In the genomic region with DNA sequence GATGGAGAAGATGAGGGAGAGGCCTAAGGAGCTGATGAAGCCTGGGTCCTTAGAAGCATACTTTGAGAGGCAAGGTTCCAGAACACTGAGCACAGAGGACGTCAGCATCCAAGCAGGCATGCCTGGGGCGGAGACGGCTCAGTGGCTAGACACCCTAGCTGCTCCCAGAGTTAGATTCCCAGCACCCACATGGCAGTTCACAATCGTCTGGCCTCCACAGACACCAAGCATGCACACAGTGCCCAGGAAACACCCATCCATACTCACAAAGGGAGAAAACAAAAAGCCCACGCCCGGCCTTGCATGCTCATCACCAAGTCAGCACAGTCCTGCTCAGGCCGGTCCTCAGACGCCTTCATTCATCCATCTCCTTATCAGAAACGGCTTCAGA, we compare ENCODE assay signal across 15 mouse cellular contexts. TPM values are rescaled to one million over a fixed set of nuclear protein-coding genes. Genes with fewer than 3 reads are reported as not detected.
DNase-seq lines count a peak whose midpoint lies in the region; ATAC-seq and TF ChIP-seq lines count a peak whose summit lies in the region.
"Had no signal": no experiment of that assay in that cellular context is flagged by ENCODE, and none has a peak within 500 bp of the region (broad histone marks: within the 10 kb centered on the region; RNA-seq: fewer than 3 reads in every experiment).

No protein-coding gene starts in this region.

- H3K9ac ChIP-seq in hindbrain, embryonic 12.5 days: no peak overlapping the region
- H3K9ac ChIP-seq in hindbrain, embryonic 16.5 days (ENCODE audit: low read depth, low read length): no peak overlapping the region
- H3K9ac ChIP-seq in CH12.LX (ENCODE audit: insufficient read depth, low read depth): no peak overlapping the region
- no peak overlapping the region for H3K9ac ChIP-seq in kidney, embryonic 16.5 days (replicated peaks; ENCODE audit: low read length)
- H3K9ac ChIP-seq: embryonic facial prominence, embryonic 13.5 days; forebrain, embryonic 12.5 days had no signal

- no peak for TF ChIP-seq POLR2A in CH12.LX (IDR thresholded peaks at IDR 0.05; ENCODE audit: low read depth, low read length)

- 73% methylated on average over 9 of the region's 9 CpGs for WGBS in hindbrain, embryonic 12.5 days
- 61% methylated on average over 9 of the region's 9 CpGs for WGBS in hindbrain, embryonic 16.5 days
- WGBS in kidney, embryonic 16.5 days: 63% methylated on average over 9 of the region's 9 CpGs

- peaks cover 9% of the 10 kb centered on the region; the same call in 1 of the 2 replicates for H3K79me2 ChIP-seq in CH12.LX (replicated peaks; ENCODE audit: control insufficient read depth, extremely low read depth, insufficient read depth, poor library complexity, severe bottlenecking)

- no peaks in the 10 kb centered on the region for H3K9me3 ChIP-seq in hindbrain, embryonic 12.5 days (replicated peaks)
- H3K9me3 ChIP-seq in hindbrain, embryonic 16.5 days (ENCODE audit: control insufficient read depth, low read length): no peaks in the 10 kb centered on the region
- H3K9me3 ChIP-seq in CH12.LX (replicated peaks; ENCODE audit: low read length): no peaks in the 10 kb centered on the region
- H3K9me3 ChIP-seq in kidney, embryonic 16.5 days (ENCODE audit: low read length): no peaks in the 10 kb centered on the region
- H3K9me3 ChIP-seq: embryonic facial prominence, embryonic 13.5 days; forebrain, embryonic 12.5 days; G1E had no signal

- dilution Hi-C loops in CH12.LX (cut with MboI; ENCODE audit: extremely low pct_ligation_motif_present, extremely low pct_unique_long_range_greater_than_20kb, low sequenced_read_pairs): no loop called here

- intact Hi-C loops in left cerebral cortex, postnatal 10 days (cut with DNase I): no loop called here

- H3K4me3 ChIP-seq in hindbrain, embryonic 12.5 days: no peak overlapping the region
- no peak overlapping the region for H3K4me3 ChIP-seq in hindbrain, embryonic 16.5 days (ENCODE audit: low read length)
- peak overlapping the region; percentile 10 to 52 (median 52) for H3K4me3 ChIP-seq in CH12.LX (replicated peaks in 1 of 3; ENCODE audit: low read depth in 2 of 3, low read length in 2 of 3, poor library complexity in 1 of 3)
- no peak overlapping the region for H3K4me3 ChIP-seq in kidney, embryonic 16.5 days (ENCODE audit: low read length)
- H3K4me3 ChIP-seq in layer of hippocampus, adult 2 months: no peak overlapping the region
- H3K4me3 ChIP-seq: embryonic facial prominence, embryonic 13.5 days; forebrain, embryonic 12.5 days had no signal

- H3K27ac ChIP-seq in hindbrain, embryonic 12.5 days: 0 out of 2 replicates have a peak overlapping the region, but pooled peaks have one; percentile 32
- no peak overlapping the region for H3K27ac ChIP-seq in hindbrain, embryonic 16.5 days (ENCODE audit: low read depth, low read length)
- H3K27ac ChIP-seq in CH12.LX (ENCODE audit: insufficient read depth, low read depth): peak overlapping the region; percentile 30; the same call in 1 of the 2 replicates
- H3K27ac ChIP-seq in kidney, embryonic 16.5 days (ENCODE audit: low read length): peak overlapping the region; percentile 65
- H3K27ac ChIP-seq in layer of hippocampus, adult 2 months: no peak overlapping the region
- H3K27ac ChIP-seq: embryonic facial prominence, embryonic 13.5 days; forebrain, embryonic 12.5 days had no signal

- H3K4me2 ChIP-seq in hindbrain, embryonic 12.5 days (replicated peaks): no peak overlapping the region
- no peak overlapping the region for H3K4me2 ChIP-seq in hindbrain, embryonic 16.5 days (ENCODE audit: low read length)
- no peak overlapping the region for H3K4me2 ChIP-seq in CH12.LX (ENCODE audit: insufficient read depth, low read depth, poor library complexity, severe bottlenecking)
- H3K4me2 ChIP-seq in kidney, embryonic 16.5 days (replicated peaks; ENCODE audit: low read depth, low read length): no peak overlapping the region
- H3K4me2 ChIP-seq: embryonic facial prominence, embryonic 13.5 days; forebrain, embryonic 12.5 days; midbrain, embryonic 11.5 days had no signal

- no peaks in the 10 kb centered on the region for H3K36me3 ChIP-seq in hindbrain, embryonic 12.5 days
- H3K36me3 ChIP-seq in hindbrain, embryonic 16.5 days (ENCODE audit: control insufficient read depth, insufficient read depth, low read length): no peaks in the 10 kb centered on the region
- H3K36me3 ChIP-seq in CH12.LX (replicated peaks in 1 of 2; ENCODE audit: control insufficient read depth in 1 of 2, insufficient read depth in 1 of 2, low read length in 1 of 2): peaks cover 12 to 49% of the 10 kb centered on the region in 2 experiments
- H3K36me3 ChIP-seq in kidney, embryonic 16.5 days (ENCODE audit: insufficient read depth, low read length): no peaks in the 10 kb centered on the region
- H3K36me3 ChIP-seq: embryonic facial prominence, embryonic 13.5 days; forebrain, embryonic 12.5 days had no signal

- no peak for ATAC-seq in hindbrain, embryonic 12.5 days (ENCODE audit: low FRiP score)
- no peak for ATAC-seq in hindbrain, embryonic 16.5 days
- ATAC-seq in kidney, embryonic 16.5 days (ENCODE audit: low FRiP score, low TSS enrichment): no peak

- TF ChIP-seq CTCF in CH12.LX (conservative IDR thresholded peaks at IDR 0.05 in 1 of 2, IDR thresholded peaks at IDR 0.05 in 1 of 2; ENCODE audit: low read depth in 2 of 2, low read length in 2 of 2): no peak
- no peak for TF ChIP-seq CTCF in layer of hippocampus, adult 2 months (conservative IDR thresholded peaks at IDR 0.05)

- peaks cover 8% of the 10 kb centered on the region; the same call in 1 of the 2 replicates for H3K4me1 ChIP-seq in hindbrain, embryonic 12.5 days
- no peaks in the 10 kb centered on the region for H3K4me1 ChIP-seq in hindbrain, embryonic 16.5 days (ENCODE audit: control insufficient read depth, insufficient read depth, low read depth, low read length)
- H3K4me1 ChIP-seq in CH12.LX (ENCODE audit: control insufficient read depth in 1 of 2, insufficient read depth in 2 of 2): peaks cover 34 to 89% of the 10 kb centered on the region in 2 experiments
- peaks cover 74% of the 10 kb centered on the region for H3K4me1 ChIP-seq in kidney, embryonic 16.5 days (ENCODE audit: insufficient read depth, low read length)
- H3K4me1 ChIP-seq: forebrain, embryonic 12.5 days had no signal

- no peaks in the 10 kb centered on the region for H3K27me3 ChIP-seq in hindbrain, embryonic 12.5 days
- no peaks in the 10 kb centered on the region for H3K27me3 ChIP-seq in hindbrain, embryonic 16.5 days (replicated peaks; ENCODE audit: control insufficient read depth, insufficient read depth, low read length)
- no peaks in the 10 kb centered on the region for H3K27me3 ChIP-seq in CH12.LX (replicated peaks)
- no peaks in the 10 kb centered on the region for H3K27me3 ChIP-seq in kidney, embryonic 16.5 days (ENCODE audit: insufficient read depth, low read length)
- H3K27me3 ChIP-seq: embryonic facial prominence, embryonic 13.5 days had no signal

- DNase-seq in cerebellum, adult 11-12 months: peak; percentile 42
- DNase-seq in cerebellum, postnatal 4 days (ENCODE audit: low spot score in 2 of 2): no peak
- DNase-seq in CH12.LX (ENCODE audit: extremely low read depth): no peak
- DNase-seq in layer of hippocampus, adult 2 months (ENCODE audit: low spot score in 2 of 2): no peak
- no peak for DNase-seq in left cerebral cortex, postnatal 10 days (ENCODE audit: extremely low spot score in 1 of 2, low spot score in 2 of 2)
- DNase-seq: lung, postnatal 10 days; right cerebral cortex, postnatal 14 days; thymus, postnatal 14 days had no signal

- TF ChIP-seq EP300 in CH12.LX (IDR thresholded peaks at IDR 0.05; ENCODE audit: low read length): no peak

- in situ Hi-C loops in CH12.LX (cut with MboI; ENCODE audit: low pct_ligation_motif_present, low pct_unique_long_range_greater_than_20kb, low sequenced_read_pairs): no loop called here

- TF ChIP-seq RAD21 in CH12.LX (IDR thresholded peaks at IDR 0.05; ENCODE audit: low read depth, low read length): no peak

TF ChIP-seq in CH12.LX, 34 proteins besides CTCF, POLR2A, EP300 and RAD21:
- TF ChIP-seq TCF12 (IDR thresholded peaks at IDR 0.05; ENCODE audit: low read depth, low read length): no peak
- TF ChIP-seq MYC (IDR thresholded peaks at IDR 0.05; ENCODE audit: low read depth, low read length): no peak

RNA-seq across cellular contexts. Expression of gene H6pd, which starts 9.3 kb away (rescaled TPM):
- 5.4 and 5.8 TPM in 2 replicates for polyA plus RNA-seq in hindbrain, embryonic 12.5 days (2016; fragmentation: Nextera tagmentation; extraction: Ambion mirVana)
- polyA plus RNA-seq in hindbrain, embryonic 16.5 days (2015; fragmentation: Nextera tagmentation; extraction: Ambion mirVana): 2.9 and 3.5 TPM in 2 replicates
- total RNA-seq in CH12.LX (2012; rRNA removed): 25.1 and 25.3 TPM in 2 replicates
- 13.2 and 17.7 TPM in 2 replicates for total RNA-seq in CH12.LX (2014; rRNA removed)
- polyA plus RNA-seq in CH12.LX (2012; ENCODE audit: insufficient read length, low read depth): 36.2 and 38.5 TPM in 2 replicates
- 22.8 and 24.7 TPM in 2 replicates for polyA plus RNA-seq in kidney, embryonic 16.5 days (2015; fragmentation: Nextera tagmentation; extraction: Ambion mirVana)
- 10 to 100 TPM in 1 of 2 experiments, 1 to 10 TPM in 1; 9.5 to 11.1 TPM for total RNA-seq in layer of hippocampus, adult 2 months (2021)
- total RNA-seq in left cerebral cortex, postnatal 10 days (2021): 10 to 100 TPM; 13.7 to 17.0 TPM

RNA-seq across cellular contexts. Expression of gene Spsb1, which starts 44.7 kb away (rescaled TPM):
- polyA plus RNA-seq in hindbrain, embryonic 12.5 days (2016; fragmentation: Nextera tagmentation; extraction: Ambion mirVana): 15.5 and 17.8 TPM in 2 replicates
- polyA plus RNA-seq in hindbrain, embryonic 16.5 days (2015; fragmentation: Nextera tagmentation; extraction: Ambion mirVana): 10.1 TPM in 2 replicates
- total RNA-seq in CH12.LX (2012; rRNA removed): 0.04 and 0.34 TPM in 2 replicates
- total RNA-seq in CH12.LX (2014; rRNA removed): 0.07 and 0.16 TPM in 2 replicates
- polyA plus RNA-seq in CH12.LX (2012; ENCODE audit: insufficient read length, low read depth): 0.16 and 0.19 TPM in 2 replicates
- 10.9 and 14.2 TPM in 2 replicates for polyA plus RNA-seq in kidney, embryonic 16.5 days (2015; fragmentation: Nextera tagmentation; extraction: Ambion mirVana)
- total RNA-seq in layer of hippocampus, adult 2 months (2021): 10 to 100 TPM; 30.3 to 33.3 TPM
- total RNA-seq in left cerebral cortex, postnatal 10 days (2021): 10 to 100 TPM; 16.5 to 22.0 TPM
- total RNA-seq: G1E had no signal

Comparison
In these comparisons a context has a peak if more than half of its experiments do, and no peak if none do; other contexts are left out.
1. H3K27ac ChIP-seq: peak in hindbrain, embryonic 12.5 days (single experiment), CH12.LX (single experiment) and kidney, embryonic 16.5 days (single experiment); none in hindbrain, embryonic 16.5 days (single experiment) and layer of hippocampus, adult 2 months (single experiment).
2. H3K4me3 ChIP-seq: peak in CH12.LX (3 of 3); none in hindbrain, embryonic 12.5 days (single experiment), hindbrain, embryonic 16.5 days (single experiment), kidney, embryonic 16.5 days (single experiment) and layer of hippocampus, adult 2 months (single experiment).